Mouse (Mus musculus): ENCODE measurements at regions not wholly inside any gene's neighbourhood (a gene's known extent, or its start where the extent isn't known, plus 50 kb on each side); places are given as distances from the start of the nearest gene placed in this dataset.
A peak's percentile ranks its signal among the peaks of the same experiment; 100 is the strongest.

GRCm38 (mm10) chr1:184402985-184403384 is 329.4 kb downstream of the Hlx start:
- DNase-seq (ENCODE audit: low spot score in 2 of 2): no peak

GRCm38 (mm10) chr1:184395215-184395614 is 337.2 kb downstream of the Hlx start:
- DNase-seq (ENCODE audit: low spot score in 2 of 2): peak in 1 of 2 experiments; percentile 4

- DNase-seq (ENCODE audit: low spot score in 2 of 2): no peak
Observed at GRCm38 (mm10) chr1:184394559-184395194, 337.7 kb downstream of the Hlx start.

- no peak for DNase-seq (ENCODE audit: low spot score in 2 of 2)
Observed at GRCm38 (mm10) chr1:184384088-184384823, 348.2 kb downstream of the Hlx start.

GRCm38 (mm10) chr1:184378665-184379064 is 344.6 kb upstream of the 1700056E22Rik start:
- DNase-seq (ENCODE audit: low spot score in 2 of 2): no peak

GRCm38 (mm10) chr1:184365026-184365425 is 330.9 kb upstream of the 1700056E22Rik start:
- DNase-seq (ENCODE audit: low spot score in 2 of 2): no peak

GRCm38 (mm10) chr1:184358226-184358568 is 324.1 kb upstream of the 1700056E22Rik start:
- no peak for DNase-seq (ENCODE audit: low spot score in 2 of 2)

- no peak for DNase-seq (ENCODE audit: low spot score in 2 of 2)
Observed at GRCm38 (mm10) chr1:184357474-184358225, 323.5 kb upstream of the 1700056E22Rik start.

- no peak for DNase-seq (ENCODE audit: low spot score in 2 of 2)
Observed at GRCm38 (mm10) chr1:184353832-184354449, 319.8 kb upstream of the 1700056E22Rik start.

GRCm38 (mm10) chr1:184351760-184352159 is 317.7 kb upstream of the 1700056E22Rik start:
- no peak for DNase-seq (ENCODE audit: low spot score in 2 of 2)

- DNase-seq (ENCODE audit: low spot score in 2 of 2): no peak
Observed at GRCm38 (mm10) chr1:184344829-184345228, 310.7 kb upstream of the 1700056E22Rik start.

- no peak for DNase-seq (ENCODE audit: low spot score in 2 of 2)
Observed at GRCm38 (mm10) chr1:184335952-184336351, 301.9 kb upstream of the 1700056E22Rik start.

- no peak for DNase-seq (ENCODE audit: low spot score in 2 of 2)
Observed at GRCm38 (mm10) chr1:184335281-184335680, 301.2 kb upstream of the 1700056E22Rik start.

- DNase-seq (ENCODE audit: low spot score in 2 of 2): no peak
Observed at GRCm38 (mm10) chr1:184334818-184335217, 300.7 kb upstream of the 1700056E22Rik start.

GRCm38 (mm10) chr1:184333086-184333485 is 299.0 kb upstream of the 1700056E22Rik start:
- DNase-seq (ENCODE audit: low spot score in 2 of 2): no peak

- no peak for DNase-seq (ENCODE audit: low spot score in 2 of 2)
Observed at GRCm38 (mm10) chr1:184330516-184331350, 296.6 kb upstream of the 1700056E22Rik start.

- DNase-seq (ENCODE audit: low spot score in 2 of 2): no peak
Observed at GRCm38 (mm10) chr1:184326191-184326590, 292.1 kb upstream of the 1700056E22Rik start.

GRCm38 (mm10) chr1:184324234-184324633 is 290.1 kb upstream of the 1700056E22Rik start:
- no peak for DNase-seq (ENCODE audit: low spot score in 2 of 2)

- DNase-seq (ENCODE audit: low spot score in 2 of 2): no peak
Observed at GRCm38 (mm10) chr1:184320521-184321177, 286.5 kb upstream of the 1700056E22Rik start.

- no peak for DNase-seq (ENCODE audit: low spot score in 2 of 2)
Observed at GRCm38 (mm10) chr1:184310185-184310815, 276.2 kb upstream of the 1700056E22Rik start.

All from left cerebral cortex, adult 8-10 months (tissue).